Mouse (Mus musculus) layer of hippocampus, postnatal 10 days (tissue): ENCODE results near the gene Hist1h2af. TPM values are rescaled to one million over a fixed set of nuclear protein-coding genes. Genes with fewer than 3 reads are reported as not detected.
"Not testable (repeated sequence)": the region's sequence is repeated elsewhere in the genome, so short reads cannot be mapped to it uniquely, and the experiment has no call there.

Experiments used
- DNase-seq, 2 experiments: peaks; one replicate each; pipeline ENCODE4 v3.0.0; 2021; ENCODE audit warnings: low spot score in 2 of 2
- microRNA-seq, 2 experiments: library from miRNA; unstranded; fragments of <30 nt; microRNA quantifications; one replicate each; pipeline ENCODE4 v1.2.0; 2021
- total RNA-seq, 2 experiments: library from RNA; stranded (reverse); gene quantifications; 2 replicates each; pipeline ENCODE4 v1.2.3; 2021

The Hist1h2af gene
- total RNA-seq, 2 experiments from 2014 or later = 45.7 to 51.3 TPM

- DNase-seq = peak; percentile 36 to 55
Measured at GRCm38 (mm10) chr13:23575271-23575851, 41.7 kb downstream of the Hist1h2af start, which contains the start of gene Hist1h3d. Gene Hist1h3d, plus strand, starts transcription at chr13:23575763.

DNA sequence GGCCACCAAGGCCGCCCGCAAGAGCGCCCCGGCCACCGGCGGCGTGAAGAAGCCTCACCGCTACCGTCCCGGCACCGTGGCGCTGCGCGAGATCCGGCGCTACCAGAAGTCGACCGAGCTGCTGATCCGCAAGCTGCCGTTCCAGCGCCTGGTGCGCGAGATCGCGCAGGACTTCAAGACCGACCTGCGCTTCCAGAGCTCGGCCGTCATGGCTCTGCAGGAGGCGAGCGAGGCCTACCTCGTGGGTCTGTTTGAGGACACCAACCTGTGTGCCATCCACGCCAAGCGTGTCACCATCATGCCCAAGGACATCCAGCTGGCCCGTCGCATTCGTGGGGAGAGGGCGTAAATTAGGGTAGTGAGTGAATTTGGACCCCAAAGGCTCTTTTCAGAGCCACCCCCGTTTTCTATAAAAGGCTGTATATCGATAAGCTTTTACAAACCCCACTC lies 42.2 kb downstream of the Hist1h2af start:
- not testable (repeated sequence) for DNase-seq

DNA sequence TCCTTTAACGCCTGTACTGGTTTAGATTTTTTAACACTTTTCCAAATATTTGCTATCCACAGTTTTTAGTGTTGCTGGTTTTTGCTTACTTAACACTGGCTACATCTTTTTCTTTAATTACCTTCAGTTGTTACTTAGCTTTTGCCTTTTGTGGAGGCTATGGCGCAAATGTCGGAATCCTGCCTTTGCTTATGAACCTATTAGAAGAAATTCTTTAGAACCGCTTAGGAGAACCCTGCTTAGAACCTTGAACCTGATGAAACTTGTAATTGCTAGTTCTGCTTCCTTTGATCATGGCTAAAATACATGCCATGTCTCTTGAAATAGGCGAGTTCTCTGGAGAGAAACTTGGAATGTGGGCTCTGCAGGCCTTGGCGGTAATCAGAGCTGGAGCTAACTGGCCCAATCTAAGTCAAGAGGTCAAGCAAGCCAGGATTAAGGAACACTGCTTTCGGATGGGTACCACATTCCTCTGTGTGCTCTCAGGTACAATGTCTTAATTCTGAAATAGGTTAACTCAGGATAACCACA lies 42.7 kb downstream of the Hist1h2af start:
- no peak for DNase-seq

DNA sequence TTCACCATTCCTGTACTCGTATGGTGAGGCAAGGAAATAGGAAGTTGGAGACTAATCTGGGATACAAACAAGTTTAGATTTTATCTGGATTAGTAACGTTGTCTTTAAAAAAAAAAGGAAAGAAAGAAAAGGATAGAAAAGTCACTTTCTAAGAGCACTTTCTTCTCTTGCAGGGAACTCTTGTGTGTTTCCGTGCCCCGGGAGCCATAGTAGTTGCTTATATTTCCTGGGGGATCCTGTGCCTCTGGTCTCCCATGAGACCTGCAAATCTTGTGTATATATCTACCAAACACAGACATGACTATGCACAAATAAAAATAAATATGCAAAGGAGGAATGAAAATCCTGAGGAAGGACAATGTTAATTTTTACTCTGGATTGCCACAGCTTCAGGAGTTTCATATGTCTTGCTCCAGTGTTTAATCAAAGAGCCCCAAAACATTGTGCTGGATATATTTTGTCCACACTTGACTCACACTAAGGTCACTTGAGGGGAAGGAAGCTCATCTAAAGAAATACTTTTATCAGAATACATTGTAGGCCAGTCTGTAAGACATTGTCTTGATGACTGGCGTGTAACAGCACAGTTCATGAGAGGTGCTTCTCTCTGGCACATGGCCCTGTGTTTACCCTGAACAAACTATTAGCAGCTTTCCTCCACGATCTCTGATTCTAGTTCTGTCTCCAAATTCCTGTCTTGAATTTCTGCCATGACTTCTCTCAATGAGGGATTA lies 43.4 kb downstream of the Hist1h2af start:
- DNase-seq = no peak

GRCm38 (mm10) chr13:23577835-23578234 lies 44.1 kb downstream of the Hist1h2af start:
- DNase-seq = no peak

DNA sequence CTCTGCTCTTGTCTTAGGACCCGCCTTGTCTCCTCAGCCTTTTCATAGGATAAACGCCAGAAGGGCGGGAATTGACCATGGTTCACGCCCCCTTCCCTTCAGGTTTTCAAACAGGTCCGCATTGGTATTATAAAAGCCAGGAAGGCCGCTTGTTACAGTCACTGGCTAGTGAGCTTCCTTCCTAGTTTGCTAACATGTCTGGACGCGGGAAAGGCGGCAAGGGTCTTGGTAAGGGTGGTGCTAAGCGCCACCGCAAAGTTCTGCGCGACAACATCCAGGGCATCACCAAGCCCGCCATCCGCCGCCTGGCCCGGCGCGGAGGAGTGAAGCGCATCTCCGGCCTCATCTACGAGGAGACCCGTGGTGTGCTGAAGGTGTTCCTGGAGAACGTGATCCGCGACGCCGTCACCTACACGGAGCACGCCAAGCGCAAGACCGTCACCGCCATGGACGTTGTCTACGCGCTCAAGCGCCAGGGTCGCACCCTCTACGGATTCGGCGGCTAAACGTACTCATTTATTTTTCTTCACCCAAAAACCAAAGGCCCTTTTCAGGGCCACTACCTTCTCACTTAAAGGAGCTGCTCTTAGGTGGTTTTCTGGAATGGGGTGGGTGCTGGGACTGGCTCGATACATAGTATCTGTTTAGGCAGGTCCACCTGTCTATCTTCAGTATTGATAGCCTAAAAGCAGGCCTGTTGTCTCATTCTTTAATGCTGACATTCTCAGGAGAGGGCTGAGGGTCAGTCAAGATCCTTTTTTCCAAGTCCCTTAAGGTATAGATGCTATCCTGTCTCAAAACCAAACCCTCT lies 47.9 kb downstream of the Hist1h2af start, which contains the start of gene Hist1h4d:
Gene Hist1h4d, plus strand, starts transcription at position 191 of the 811 bp plus-strand sequence.
- peak; percentile 97 to 98 for DNase-seq

DNA sequence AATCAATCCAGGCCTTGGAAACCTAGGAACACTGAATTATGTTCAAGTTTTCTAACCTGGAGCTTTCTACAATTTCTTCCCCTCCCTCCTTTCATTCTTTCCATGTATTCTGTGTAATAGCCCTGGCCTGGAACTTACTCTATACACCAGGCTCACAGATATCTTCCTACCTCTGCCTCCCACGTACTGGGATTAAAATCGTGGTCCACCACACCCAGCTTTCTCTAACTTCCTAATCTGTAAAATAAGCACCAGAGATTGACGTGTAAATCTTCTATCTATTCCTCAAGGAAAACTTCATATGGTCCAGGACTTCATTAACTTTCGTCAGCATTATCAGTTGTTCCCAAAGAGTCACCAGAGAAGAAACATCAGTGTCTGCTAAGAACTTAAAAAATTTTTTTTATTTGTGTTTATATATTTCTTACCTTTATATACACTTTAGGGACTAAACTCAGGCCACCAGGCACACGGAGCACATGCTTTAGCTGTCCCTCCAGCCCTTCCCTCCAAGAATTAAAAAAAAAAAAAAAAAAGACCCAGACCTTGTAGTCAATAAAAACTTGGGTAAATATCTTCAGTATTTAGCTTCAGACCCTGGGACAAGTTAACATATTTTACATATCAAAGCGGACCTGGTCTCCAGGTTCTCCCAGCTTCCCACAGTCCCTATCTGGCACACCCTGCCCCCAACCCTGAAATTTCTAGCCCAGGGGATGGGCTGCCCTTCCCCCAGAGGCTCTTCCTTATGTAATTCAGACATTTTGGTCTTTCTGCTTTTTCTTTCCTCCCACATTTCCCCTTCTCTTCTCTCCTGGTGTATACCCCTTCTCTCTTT lies 48.7 kb downstream of the Hist1h2af start:
- no peak for DNase-seq

DNA sequence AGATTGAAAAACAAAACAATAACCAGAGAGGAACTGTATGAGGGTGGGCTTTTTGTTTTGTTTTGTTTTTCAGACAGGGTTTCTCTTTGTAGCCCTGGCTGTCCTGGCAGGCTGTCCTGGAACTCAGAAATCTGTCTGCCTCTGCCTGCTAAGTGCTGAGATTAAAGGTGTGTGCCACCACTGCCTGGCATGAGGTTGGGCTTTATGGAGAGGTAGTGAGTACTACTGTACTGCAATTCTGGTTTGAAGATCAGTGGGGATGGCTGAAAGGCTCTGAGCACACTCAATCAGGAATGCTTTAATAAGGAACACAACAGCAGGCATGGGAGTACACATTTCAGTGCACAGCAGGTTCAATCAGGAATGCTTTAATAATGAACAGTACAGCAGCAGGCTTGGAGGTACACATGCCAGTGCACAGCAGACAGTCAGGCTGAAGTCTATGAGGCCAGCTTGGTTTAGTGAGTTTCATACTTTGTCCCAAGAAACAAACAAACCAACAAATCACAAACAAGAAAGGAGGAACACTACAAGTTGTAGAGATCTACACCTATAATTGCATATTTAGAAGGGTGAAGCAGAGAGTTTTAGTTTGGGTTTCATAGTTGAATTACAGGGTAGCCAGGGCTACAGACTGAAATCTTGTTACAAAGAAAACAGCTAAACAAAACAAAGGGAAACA lies 49.8 kb downstream of the Hist1h2af start:
- no peak for DNase-seq

Small RNAs within 50 kb of the gene (microRNA-seq; reads per million reads assigned to microRNA genes)
- gene Gm44297 = 0 reads per million in 2 experiments
- gene Gm44359 = 0 reads per million in 2 experiments
- gene Gm44394 = 0 reads per million in 2 experiments
- gene n-TStga1 = 0.20 to 0.22 reads per million in 2 experiments

Other genes with a start within 250 kb of the Hist1h2af start
- 10 to 100 TPM; 37.0 to 40.8 TPM for gene Zfp322a, start 164.7 kb upstream of the Hist1h2af start, total RNA-seq
- 1 to 10 TPM; 7.0 to 7.5 TPM for gene Abt1, start 110.0 kb upstream of the Hist1h2af start, total RNA-seq
- gene Btn1a1, start 68.0 kb upstream of the Hist1h2af start, total RNA-seq = not detected
- under 1 TPM; 0.53 to 0.58 TPM for gene Btn2a2, start 45.0 kb upstream of the Hist1h2af start, total RNA-seq
- gene Hist1h4h, start 2.9 kb upstream of the Hist1h2af start, total RNA-seq = 100 to 1,000 TPM; 280 to 315 TPM
- gene Hist1h3g, start 1.5 kb downstream of the Hist1h2af start, total RNA-seq = 10 to 100 TPM; 19.1 to 19.9 TPM
- gene Hist1h2bh, start 9.5 kb downstream of the Hist1h2af start, total RNA-seq = 1 to 10 TPM; 5.1 TPM
- gene Hist1h3f, start 10.1 kb downstream of the Hist1h2af start, total RNA-seq = 10 to 100 TPM; 28.3 to 32.7 TPM
- gene Hist1h4f, start 17.7 kb downstream of the Hist1h2af start, total RNA-seq = 100 to 1,000 TPM; 140 to 182 TPM
- 1 to 10 TPM; 6.4 to 6.6 TPM for gene Hist1h1d, start 19.4 kb downstream of the Hist1h2af start, total RNA-seq
- 10 to 100 TPM; 77.0 to 85.3 TPM for gene Hist1h3e, start 28.5 kb downstream of the Hist1h2af start, total RNA-seq
- 10 to 100 TPM; 13.0 to 14.0 TPM for gene Hist1h2ae, start 37.3 kb downstream of the Hist1h2af start, total RNA-seq
- gene Hist1h2bg, start 37.5 kb downstream of the Hist1h2af start, total RNA-seq = 100 to 1,000 TPM; 105 to 126 TPM
- 10 to 100 TPM; 44.2 to 62.6 TPM for gene Hist1h2bf, start 40.3 kb downstream of the Hist1h2af start, total RNA-seq
- 1 to 10 TPM; 5.3 to 5.6 TPM for gene Hist1h2ad, start 40.5 kb downstream of the Hist1h2af start, total RNA-seq
- 10 to 100 TPM; 13.0 to 15.0 TPM for gene Hist1h3d, start 41.9 kb downstream of the Hist1h2af start, total RNA-seq
- 100 to 1,000 TPM; 147 to 163 TPM for gene Hist1h4d, start 47.7 kb downstream of the Hist1h2af start, total RNA-seq
- 1 to 10 TPM; 6.7 to 8.4 TPM for gene Hist1h2be, start 87.2 kb downstream of the Hist1h2af start, total RNA-seq
- gene Hist1h1e, start 88.7 kb downstream of the Hist1h2af start, total RNA-seq = 10 to 100 TPM; 69.3 to 81.5 TPM
- gene Hist1h2ac, start 150.0 kb downstream of the Hist1h2af start, total RNA-seq = 1 to 10 TPM; 2.6 to 3.3 TPM
- 10 to 100 TPM; 27.9 to 28.0 TPM for gene Hist1h2bc, start 150.3 kb downstream of the Hist1h2af start, total RNA-seq
- not detected for gene Hist1h1t, start 161.9 kb downstream of the Hist1h2af start, total RNA-seq
- gene Hist1h4c, start 164.5 kb downstream of the Hist1h2af start, total RNA-seq = 100 to 1,000 TPM; 102 to 111 TPM
- gene Hfe, start 176.9 kb downstream of the Hist1h2af start, total RNA-seq = 1 to 10 TPM; 3.4 to 5.9 TPM
- 100 to 1,000 TPM in 1 of 2 experiments, 10 to 100 TPM in 1; 87.1 to 106 TPM for gene Hist1h1c, start 204.9 kb downstream of the Hist1h2af start, total RNA-seq
- gene Hist1h3c, start 211.7 kb downstream of the Hist1h2af start, total RNA-seq = 10 to 100 TPM; 23.5 to 26.8 TPM
- 10 to 100 TPM; 38.1 to 45.9 TPM for gene Hist1h2bb, start 212.8 kb downstream of the Hist1h2af start, total RNA-seq
- gene Hist1h2ab, start 217.2 kb downstream of the Hist1h2af start, total RNA-seq = 10 to 100 TPM; 65.7 to 68.4 TPM
- gene Hist1h3b, start 218.4 kb downstream of the Hist1h2af start, total RNA-seq = 10 to 100 TPM; 67.7 to 73.1 TPM
- gene Hist1h4b, start 223.1 kb downstream of the Hist1h2af start, total RNA-seq = 10 to 100 TPM; 80.9 to 84.6 TPM
- gene Hist1h4a, start 227.3 kb downstream of the Hist1h2af start, total RNA-seq = 10 to 100 TPM; 71.9 to 72.7 TPM
- gene Hist1h3a, start 228.5 kb downstream of the Hist1h2af start, total RNA-seq = 10 to 100 TPM; 68.7 to 70.1 TPM
- gene Hist1h1a, start 229.8 kb downstream of the Hist1h2af start, total RNA-seq = 10 to 100 TPM; 47.3 to 51.5 TPM
- not detected for gene Trim38, start 236.0 kb downstream of the Hist1h2af start, total RNA-seq